Mouse (Mus musculus) testis, adult 2 months (tissue): ENCODE measurements at regions not wholly inside any gene's neighbourhood (a gene's known extent, or its start where the extent isn't known, plus 50 kb on each side); places are given as distances from the start of the nearest gene placed in this dataset.

Experiments
- CTCF ChIP-seq: fragments of 200-500 bp; IDR thresholded peaks from 2 replicates; pipeline ENCODE4 v1.5.1; 2012; ENCODE audit warnings: low read depth, mild to moderate bottlenecking, inconsistent platforms, low read length, moderate library complexity; ENCODE audit not compliant: control insufficient read depth, insufficient read depth, insufficient replicate concordance
- POLR2A ChIP-seq: fragments of 200-500 bp; IDR thresholded peaks from 2 replicates; pipeline ENCODE4 v1.6.1; 2012; ENCODE audit warnings: low read depth, mild to moderate bottlenecking, inconsistent platforms, low read length, moderate library complexity; ENCODE audit not compliant: control insufficient read depth

DNA sequence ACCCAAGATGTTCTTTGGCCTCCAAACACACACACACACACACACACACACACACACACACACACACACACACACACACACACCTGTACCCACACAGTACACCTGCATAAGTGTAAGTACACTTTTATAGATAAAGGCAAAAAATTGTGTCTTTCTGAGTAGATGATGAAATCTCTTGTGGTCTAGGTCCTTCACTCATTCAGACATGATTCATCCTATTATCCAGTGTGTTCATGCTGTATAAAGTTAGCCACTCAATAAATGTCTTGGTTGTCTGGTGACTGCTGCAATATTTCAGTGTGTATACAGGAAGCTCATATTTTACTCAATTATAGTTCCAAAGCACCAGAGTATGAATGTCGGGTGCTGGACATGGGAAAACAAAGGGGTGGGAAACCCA, 131.5 kb upstream of the Gm21897 start:
- TF ChIP-seq CTCF: no peak
- no peak for TF ChIP-seq POLR2A
